Mouse (Mus musculus) megakaryocyte, adult 5-6 weeks (primary cell): ENCODE results near the gene Lama2. TPM values are rescaled to one million over a fixed set of nuclear protein-coding genes. Genes with fewer than 3 reads are reported as not detected.
"Not testable (repeated sequence)": the region's sequence is repeated elsewhere in the genome, so short reads cannot be mapped to it uniquely, and the experiment has no call there.

Source experiments
- ATAC-seq: 2 replicates; pipeline ENCODE4 v1.8.0; 2016; ENCODE audit warnings: mild to moderate bottlenecking, inconsistent platforms; ENCODE audit not compliant: poor library complexity, severe bottlenecking
- total RNA-seq, 2 experiments: library from RNA; stranded (forward) in 1 of 2; stranded (reverse) in 1 of 2; fragments of 153-499, 151-499 nt in 1 of 2; fragments of 221-1000, 200-1000 nt in 1 of 2; gene quantifications; 2 replicates each; pipeline versions ENCODE4 v1.2.3 to v1.2.4; 2015 to 2017

The Lama2 gene
- total RNA-seq, 2 experiments from 2014 or later, result 0.20 TPM; not detected in 1

GRCm38 (mm10) chr10:26939549-26939948 is 680.0 kb downstream of the Lama2 start:
- ATAC-seq, result no peak

GRCm38 (mm10) chr10:26938464-26938863 is 681.1 kb downstream of the Lama2 start:
- not testable (repeated sequence) for ATAC-seq

- ATAC-seq, result not testable (repeated sequence)
Measured at GRCm38 (mm10) chr10:26936056-26936455, 683.5 kb downstream of the Lama2 start.
